Mouse (Mus musculus): Measurements from ENCODE around the gene Cacng7. TPM values are rescaled to one million over a fixed set of nuclear protein-coding genes. Genes with fewer than 3 reads are reported as not detected.

The Cacng7 gene
- total and polyA plus RNA-seq, 3 experiments = 0.04 to 0.11 TPM; not detected in 1

GRCm38 (mm10) chr7:3365547-3366279 lies 33.0 kb downstream of the Cacng7 start:
- Histone ChIP-seq H3K4me3 (ENCODE audit: control insufficient read depth in 1 of 2, insufficient read depth in 1 of 2, low read depth in 2 of 2, low read length in 2 of 2) (peak overlapping the region in 1 of 2 experiments; percentile 39; a peak in 2 of 4 replicates), H3K27me3 (ENCODE audit: control insufficient read depth in 1 of 2, insufficient read depth in 2 of 2, low read length in 2 of 2) (no peaks in the 10 kb centered on the region), H3K36me3 (ENCODE audit: control insufficient read depth in 1 of 2, insufficient read depth in 2 of 2, low read length in 2 of 2) (no peaks in the 10 kb centered on the region), H3K9ac (ENCODE audit: control insufficient read depth, low read depth, low read length, poor library complexity, severe bottlenecking) (no peak overlapping the region), H3K4me1 (ENCODE audit: control insufficient read depth in 1 of 2, insufficient read depth in 2 of 2, low read length in 2 of 2) (no peaks in the 10 kb centered on the region), H3K9me3 (replicated peaks; ENCODE audit: insufficient read depth, low read length) (no peaks in the 10 kb centered on the region), H3K27ac (ENCODE audit: control insufficient read depth, low read depth, low read length) (no peak overlapping the region), H3K79me2 (ENCODE audit: control insufficient read depth, insufficient read depth, low read length, poor library complexity) (no peaks in the 10 kb centered on the region)
- TF ChIP-seq ETS1 (IDR thresholded peaks at IDR 0.05; ENCODE audit: low read depth, low read length) = no peak
- TF ChIP-seq POLR2AphosphoS2 (IDR thresholded peaks at IDR 0.05; ENCODE audit: low read length) = peak; percentile 46; the same call in 1 of the 2 replicates
- peak; percentile 58 for DNase-seq (ENCODE audit: low read depth, low spot score)

- Histone ChIP-seq H3K79me2 (ENCODE audit: control insufficient read depth, insufficient read depth, low read length, poor library complexity) (no peaks in the 10 kb centered on the region), H3K27me3 (ENCODE audit: control insufficient read depth in 1 of 2, insufficient read depth in 2 of 2, low read length in 2 of 2) (no peaks in the 10 kb centered on the region), H3K36me3 (ENCODE audit: control insufficient read depth in 1 of 2, insufficient read depth in 2 of 2, low read length in 2 of 2) (no peaks in the 10 kb centered on the region), H3K27ac (ENCODE audit: control insufficient read depth, low read depth, low read length) (no peak overlapping the region), H3K9ac (ENCODE audit: control insufficient read depth, low read depth, low read length, poor library complexity, severe bottlenecking) (no peak overlapping the region), H3K9me3 (replicated peaks; ENCODE audit: insufficient read depth, low read length) (no peaks in the 10 kb centered on the region), H3K4me3 (ENCODE audit: control insufficient read depth in 1 of 2, insufficient read depth in 1 of 2, low read depth in 2 of 2, low read length in 2 of 2) (no peak overlapping the region), H3K4me1 (ENCODE audit: control insufficient read depth in 1 of 2, insufficient read depth in 2 of 2, low read length in 2 of 2) (no peaks in the 10 kb centered on the region)
- no peak for DNase-seq (ENCODE audit: low read depth, low spot score)
- TF ChIP-seq ZKSCAN1 (IDR thresholded peaks at IDR 0.05; ENCODE audit: low read depth, low read length) = no peak
- 0 out of 2 replicates have a peak, but pooled peaks have one; percentile 37 for TF ChIP-seq POLR2AphosphoS2 (IDR thresholded peaks at IDR 0.05; ENCODE audit: low read length)
Measured at GRCm38 (mm10) chr7:3366705-3367516, 34.2 kb downstream of the Cacng7 start.

GRCm38 (mm10) chr7:3367569-3367968 lies 34.8 kb downstream of the Cacng7 start:
- H3K9me3 ChIP-seq (replicated peaks; ENCODE audit: insufficient read depth, low read length) = no peaks in the 10 kb centered on the region
- H3K36me3 ChIP-seq (ENCODE audit: control insufficient read depth in 1 of 2, insufficient read depth in 2 of 2, low read length in 2 of 2) = no peaks in the 10 kb centered on the region
- no peak overlapping the region for H3K9ac ChIP-seq (ENCODE audit: control insufficient read depth, low read depth, low read length, poor library complexity, severe bottlenecking)
- H3K4me3 ChIP-seq (ENCODE audit: control insufficient read depth in 1 of 2, insufficient read depth in 1 of 2, low read depth in 2 of 2, low read length in 2 of 2) = no peak overlapping the region
- H3K27ac ChIP-seq (ENCODE audit: control insufficient read depth, low read depth, low read length) = no peak overlapping the region
- no peaks in the 10 kb centered on the region for H3K79me2 ChIP-seq (ENCODE audit: control insufficient read depth, insufficient read depth, low read length, poor library complexity)
- DNase-seq (ENCODE audit: low read depth, low spot score) = no peak
- H3K4me1 ChIP-seq (ENCODE audit: control insufficient read depth in 1 of 2, insufficient read depth in 2 of 2, low read length in 2 of 2) = no peaks in the 10 kb centered on the region
- no peaks in the 10 kb centered on the region for H3K27me3 ChIP-seq (ENCODE audit: control insufficient read depth in 1 of 2, insufficient read depth in 2 of 2, low read length in 2 of 2)
- TF ChIP-seq POLR2AphosphoS2 (IDR thresholded peaks at IDR 0.05; ENCODE audit: low read length) (0 out of 2 replicates have a peak, but pooled peaks have one; percentile 9), GATA1 (IDR thresholded peaks at IDR 0.05; ENCODE audit: low read depth, low read length) (no peak), HCFC1 (IDR thresholded peaks at IDR 0.05; ENCODE audit: low read depth, low read length) (no peak), USF1 (IDR thresholded peaks at IDR 0.05; ENCODE audit: low read depth, low read length) (no peak), MXI1 (IDR thresholded peaks at IDR 0.05; ENCODE audit: low read depth, low read length) (no peak), ZC3H11A (IDR thresholded peaks at IDR 0.05; ENCODE audit: low read depth, low read length) (no peak), MAX (IDR thresholded peaks at IDR 0.05; ENCODE audit: low read length) (no peak), SIN3A (IDR thresholded peaks at IDR 0.05; ENCODE audit: low read length) (no peak)

Measured in MEL (cell line).